Mouse (Mus musculus) heart, adult 18-20 months (tissue): ENCODE results near the gene Gm5930. TPM values are rescaled to one million over a fixed set of nuclear protein-coding genes. Genes with fewer than 3 reads are reported as not detected.
"Not testable (repeated sequence)": the region's sequence is repeated elsewhere in the genome, so short reads cannot be mapped to it uniquely, and the experiment has no call there.

ENCODE experiments used
- DNase-seq, 2 experiments: peaks; one replicate each; pipeline ENCODE4 v3.0.0; 2021 to 2022; ENCODE audit warnings: mixed read lengths in 1 of 2
- long read RNA-seq, 2 experiments: library from polyadenylated mRNA; stranded (forward); transcript quantifications; one replicate each; pipeline ENCODE4 v2.0.0; 2021
- total RNA-seq, 2 experiments: library from RNA; stranded (reverse); gene quantifications; 2 replicates each; pipeline ENCODE4 v1.2.3; 2021

The Gm5930 gene
- total RNA-seq, result not detected
- long read RNA-seq, experiment 1, result 0 reads
- long read RNA-seq, experiment 2, result 0 reads

- not testable (repeated sequence) for DNase-seq
Observed at GRCm38 (mm10) chr14:44338484-44338883, at the start of gene Gm5930. TSS of gene Gm5930 (minus strand) at chr14:44338584.

GRCm38 (mm10) chr14:44384233-44384632, 45.8 kb upstream of the Gm5930 start:
- not testable (repeated sequence) for DNase-seq

DNA sequence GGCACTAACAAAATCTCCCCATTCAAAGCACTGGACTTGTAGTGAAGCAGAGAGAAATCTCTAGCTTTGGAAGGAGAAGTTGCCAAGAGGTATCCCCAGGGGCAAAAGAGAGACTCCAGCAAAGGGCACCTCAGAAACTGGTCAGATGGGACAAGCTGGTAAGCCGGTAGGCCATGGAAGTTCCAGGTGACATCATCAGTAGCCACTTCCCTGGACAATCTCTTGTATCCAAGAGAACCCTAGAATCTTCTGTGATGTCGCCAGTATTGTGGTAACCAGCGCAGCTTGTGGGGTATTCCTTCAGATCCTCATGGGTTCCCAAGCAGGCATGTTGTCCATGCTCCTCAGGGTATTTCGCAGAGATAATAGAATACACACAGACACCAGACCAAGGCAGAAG, 26.7 kb upstream of the Gm5930 start, which contains the start of gene Gm8229:
Gm8229 (plus strand) TSS at position 301 of the 400 bp plus-strand sequence.
- DNase-seq, result not testable (repeated sequence)

- not testable (repeated sequence) for DNase-seq
Observed at GRCm38 (mm10) chr14:44362301-44362700, 23.9 kb upstream of the Gm5930 start.

DNA sequence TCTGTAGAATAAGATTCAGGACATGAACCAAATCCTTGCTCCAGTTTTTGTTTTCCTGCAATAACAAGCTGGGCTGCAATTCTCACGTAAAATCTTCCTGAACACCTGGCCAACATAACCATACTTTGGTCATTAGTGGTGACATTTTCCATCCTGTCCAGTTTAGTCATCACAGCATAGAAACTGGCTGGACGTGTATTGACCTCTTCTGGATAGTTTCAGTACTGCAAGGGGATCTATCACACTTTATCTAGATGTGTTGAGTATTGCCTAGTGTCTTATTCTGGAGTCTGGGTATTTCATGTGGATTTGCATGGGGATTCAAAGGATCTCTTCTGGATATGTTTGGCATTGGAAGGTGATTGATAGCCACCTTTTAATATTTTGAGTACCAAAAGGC, 23.0 kb upstream of the Gm5930 start:
- DNase-seq, result not testable (repeated sequence)

- not testable (repeated sequence) for DNase-seq
Observed at GRCm38 (mm10) chr14:44312049-44312448, 26.3 kb downstream of the Gm5930 start.

GRCm38 (mm10) chr14:44285280-44285679, 53.1 kb downstream of the Gm5930 start, which contains the start of gene Gm8220:
TSS of gene Gm8220 (plus strand) at chr14:44285580.
- not testable (repeated sequence) for DNase-seq

Other genes with a start within 250 kb of the Gm5930 start
- under 1 TPM; 0.41 to 0.52 TPM for gene Ear2, start 235.9 kb downstream of the Gm5930 start, total RNA-seq
- gene Gm3327, start 214.7 kb downstream of the Gm5930 start, total RNA-seq, result not detected
- gene Gm8212, start 140.9 kb downstream of the Gm5930 start, total RNA-seq, result not detected
- gene 4930503E14Rik, start 125.3 kb downstream of the Gm5930 start, total RNA-seq, result not detected
- gene Gm8220, start 53.0 kb downstream of the Gm5930 start, total RNA-seq, result not detected
- not detected for gene Gm8229, start 26.8 kb upstream of the Gm5930 start, total RNA-seq
- gene Gm3371, start 72.1 kb upstream of the Gm5930 start, total RNA-seq, result not detected
- gene Gm8232, start 95.1 kb upstream of the Gm5930 start, total RNA-seq, result not detected
- not detected for gene BC061237, start 153.9 kb upstream of the Gm5930 start, total RNA-seq
- not detected for gene Gm17093, start 179.7 kb upstream of the Gm5930 start, total RNA-seq
- gene Gm8247, start 244.6 kb upstream of the Gm5930 start, total RNA-seq, result not detected